Mouse (Mus musculus) small intestine, adult 2 months (tissue): ENCODE measurements around the gene Lmcd1.

Experiments used
- CTCF ChIP-seq: fragments of 200-500 bp; IDR thresholded peaks from 2 replicates; pipeline ENCODE4 v1.5.1; 2012; ENCODE audit warnings: low read depth, mild to moderate bottlenecking, control low read depth, inconsistent platforms, low read length, moderate library complexity, mixed read lengths; ENCODE audit not compliant: insufficient replicate concordance, insufficient read length; ENCODE audit errors: extremely low read depth
- POLR2A ChIP-seq: fragments of 200-500 bp; IDR thresholded peaks from 2 replicates; pipeline ENCODE4 v1.6.1; 2012; ENCODE audit warnings: low read depth, mild to moderate bottlenecking, control low read depth, inconsistent platforms, low read length, moderate library complexity

DNA sequence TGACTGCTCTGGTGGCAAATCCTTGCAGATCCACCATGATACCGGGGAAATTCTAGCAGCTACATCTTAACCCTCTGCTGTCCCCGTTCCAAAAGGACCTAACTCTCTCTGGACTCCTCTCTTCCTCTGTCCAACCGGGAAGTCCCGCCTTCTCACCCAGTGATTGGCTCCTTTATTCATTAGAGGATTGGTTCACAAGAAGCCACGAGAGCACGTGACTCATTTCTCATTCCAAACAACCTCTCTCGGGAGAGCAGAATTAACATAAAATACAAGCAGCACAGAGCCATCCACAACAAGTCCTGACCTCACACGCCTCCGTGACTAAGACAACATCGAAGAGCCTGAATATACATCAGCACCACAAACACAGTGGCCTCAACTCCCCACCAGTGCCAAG, 91.7 kb downstream of the Lmcd1 start:
- TF ChIP-seq POLR2A (no peak), CTCF (no peak)
